Mouse (Mus musculus) midbrain, postnatal 0 days (tissue): ENCODE data around the gene Leo1. TPM values are rescaled to one million over a fixed set of nuclear protein-coding genes. Genes with fewer than 3 reads are reported as not detected.

Source experiments
- ATAC-seq: fragments of 200-750 bp; cut with Nextera tagmentation; 2 replicates; pipeline ENCODE4 v1.8.0; 2017; ENCODE audit warnings: moderate number of reproducible peaks, mild to moderate bottlenecking, moderate TSS enrichment, moderate library complexity; ENCODE audit not compliant: low FRiP score
- DNase-seq: peaks from one replicate; pipeline ENCODE4 v3.0.0-alpha.2; 2015; ENCODE audit warnings: low spot score
- H3K27ac ChIP-seq: fragments of 300-500 bp; sonication (generic); 2 replicates; pipeline ENCODE4 v1.5.1; 2014; ENCODE audit warnings: low read depth, mild to moderate bottlenecking, low read length, mixed read lengths
- H3K27me3 ChIP-seq: fragments of 300-500 bp; sonication (generic); 2 replicates; pipeline ENCODE4 v1.6.1; 2014; ENCODE audit warnings: low read length, control low read depth, mixed read lengths; ENCODE audit not compliant: insufficient read depth
- H3K36me3 ChIP-seq: fragments of 300-500 bp; sonication (generic); 2 replicates; pipeline ENCODE4 v1.6.1; 2014; ENCODE audit warnings: low read length, control low read depth, mixed read lengths; ENCODE audit not compliant: insufficient read depth
- H3K4me1 ChIP-seq: fragments of 300-500 bp; sonication (generic); 2 replicates; pipeline ENCODE4 v1.6.1; 2014; ENCODE audit warnings: mild to moderate bottlenecking, control low read depth, antibody characterized with exemption, low read length, mixed read lengths; ENCODE audit not compliant: insufficient read depth
- H3K4me2 ChIP-seq: fragments of 300-500 bp; sonication (generic); 2 replicates; pipeline ENCODE4 v1.6.1; 2014; ENCODE audit warnings: low read depth, mild to moderate bottlenecking, low read length, mixed read lengths; ENCODE audit not compliant: poor library complexity, severe bottlenecking
- H3K4me3 ChIP-seq: fragments of 300-500 bp; sonication (generic); 2 replicates; pipeline ENCODE4 v1.5.1; 2014; ENCODE audit warnings: low read depth, mild to moderate bottlenecking, low read length, moderate library complexity
- H3K9ac ChIP-seq: fragments of 300-500 bp; sonication (generic); replicated peaks from 2 replicates; pipeline ENCODE4 v1.6.1; 2014; ENCODE audit warnings: mild to moderate bottlenecking, low read length, moderate library complexity, mixed read lengths; ENCODE audit not compliant: poor library complexity, severe bottlenecking
- H3K9me3 ChIP-seq: fragments of 300-500 bp; sonication (generic); 2 replicates; pipeline ENCODE4 v1.6.1; 2016; ENCODE audit warnings: low read length, control low read depth
- CTCF ChIP-seq: IDR thresholded peaks from 2 replicates; pipeline ENCODE4 v1.5.1; 2016; ENCODE audit warnings: antibody characterized with exemption, mild to moderate bottlenecking
- WGBS: fragments of 180-500 bp; shearing (Covaris S2); extraction: QIAGEN DNeasy Blood & Tissue Kit; methylation state at CpG from one replicate; pipeline ENCODE4 v1.1.7; 2014; 5-methylcytosine and 5-hydroxymethylcytosine counted together
- polyA plus RNA-seq: library from polyadenylated mRNA; unstranded; fragments of >200 nt; fragmentation: Nextera tagmentation; extraction: Ambion mirVana; gene quantifications from 2 replicates; pipeline ENCODE4 v1.2.1, GENCODE M21; 2015
- total RNA-seq: library from RNA; depleted of rRNA; stranded (reverse); fragments of >200 nt; gene quantifications from 2 replicates; pipeline ENCODE4 v1.2.3, GENCODE M21; 2014

The Leo1 gene
- total and polyA plus RNA-seq, 2 experiments from 2014 or later: 27.8 to 45.0 TPM

- Histone ChIP-seq H3K9ac (peak overlapping the region; percentile 88), H3K27ac (peak overlapping the region; percentile 96), H3K36me3 (no peaks in the 10 kb centered on the region), H3K4me3 (peak overlapping the region; percentile 72), H3K4me1 (0 out of 2 replicates have a peak, but pooled peaks cover 2% of the 10 kb centered on the region), H3K9me3 (no peaks in the 10 kb centered on the region), H3K4me2 (peak overlapping the region; percentile 77), H3K27me3 (no peaks in the 10 kb centered on the region)
- peak; percentile 75 for DNase-seq
- peak; percentile 88 for ATAC-seq
- TF ChIP-seq CTCF: no peak
- WGBS: under 1% methylated on average over 56 of the region's 90 CpGs
These were observed 32.1 kb upstream of the Leo1 start for GRCm38 (mm10) chr9:75409031-75409851.

GRCm38 (mm10) chr9:75409852-75410378 is 31.4 kb upstream of the Leo1 start, which contains the start of gene Mapk6:
Gene Mapk6, minus strand, starts transcription at chr9:75410005.
- under 1% methylated on average over 47 of the region's 58 CpGs for WGBS

GRCm38 (mm10) chr9:75410868-75411487 is 30.3 kb upstream of the Leo1 start:
- WGBS: 57% methylated on average over 6 of the region's 6 CpGs
- Histone ChIP-seq H3K4me1 (0 out of 2 replicates have a peak, but pooled peaks cover 2% of the 10 kb centered on the region), H3K27me3 (no peaks in the 10 kb centered on the region), H3K9ac (peak overlapping the region; percentile 88; the same call in 1 of the 2 replicates), H3K9me3 (no peaks in the 10 kb centered on the region), H3K4me2 (peak overlapping the region; percentile 77; the same call in 1 of the 2 replicates), H3K27ac (no peak overlapping the region), H3K36me3 (no peaks in the 10 kb centered on the region), H3K4me3 (peak overlapping the region; percentile 72; the same call in 1 of the 2 replicates)
- no peak for ATAC-seq
- no peak for TF ChIP-seq CTCF
- DNase-seq: no peak

More at GRCm38 (mm10) chr9:75409852-75410378, 31.4 kb upstream of the Leo1 start, which contains the start of gene Mapk6:
- TF ChIP-seq CTCF: peak; percentile 36
- Histone ChIP-seq H3K4me1 (0 out of 2 replicates have a peak, but pooled peaks cover 2% of the 10 kb centered on the region), H3K9ac (peak within 1 kb of the TSS; percentile 88), H3K4me3 (peak within 1 kb of the TSS; percentile 72), H3K4me2 (peak within 1 kb of the TSS; percentile 77), H3K27ac (peak within 1 kb of the TSS; percentile 96), H3K36me3 (no peaks in the 10 kb centered on the region), H3K27me3 (no peaks in the 10 kb centered on the region), H3K9me3 (no peaks in the 10 kb centered on the region)
- ATAC-seq (peak; percentile 95), DNase-seq (peak; percentile 93)

- Histone ChIP-seq H3K27me3 (no peaks in the 10 kb centered on the region), H3K27ac (no peak overlapping the region), H3K9me3 (no peaks in the 10 kb centered on the region), H3K36me3 (no peaks in the 10 kb centered on the region), H3K4me1 (0 out of 2 replicates have a peak, but pooled peaks cover 2% of the 10 kb centered on the region), H3K4me3 (no peak overlapping the region), H3K9ac (no peak overlapping the region), H3K4me2 (no peak overlapping the region)
- no peak for ATAC-seq
- TF ChIP-seq CTCF: no peak
- DNase-seq: no peak
- WGBS: 85% methylated on average over 9 of the region's 9 CpGs
These were observed 29.7 kb upstream of the Leo1 start for GRCm38 (mm10) chr9:75411584-75411983.

GRCm38 (mm10) chr9:75413206-75413605 is 28.1 kb upstream of the Leo1 start:
- no peaks in the 10 kb centered on the region for H3K4me1 ChIP-seq
- ATAC-seq (no peak), DNase-seq (no peak)
- no peak overlapping the region for H3K4me3 ChIP-seq
- no peak for TF ChIP-seq CTCF
- no peak overlapping the region for H3K27ac ChIP-seq
- 83% methylated on average over 5 of the region's 5 CpGs for WGBS
- no peaks in the 10 kb centered on the region for H3K36me3 ChIP-seq
- no peak overlapping the region for H3K4me2 ChIP-seq
- H3K9me3 ChIP-seq: no peaks in the 10 kb centered on the region
- H3K9ac ChIP-seq: no peak overlapping the region
- H3K27me3 ChIP-seq: no peaks in the 10 kb centered on the region
